Mouse (Mus musculus): Measurements from ENCODE around the gene Defb21. TPM values are rescaled to one million over a fixed set of nuclear protein-coding genes. Genes with fewer than 3 reads are reported as not detected.

Gene Defb21
- not detected for total RNA-seq (2021)

DNA sequence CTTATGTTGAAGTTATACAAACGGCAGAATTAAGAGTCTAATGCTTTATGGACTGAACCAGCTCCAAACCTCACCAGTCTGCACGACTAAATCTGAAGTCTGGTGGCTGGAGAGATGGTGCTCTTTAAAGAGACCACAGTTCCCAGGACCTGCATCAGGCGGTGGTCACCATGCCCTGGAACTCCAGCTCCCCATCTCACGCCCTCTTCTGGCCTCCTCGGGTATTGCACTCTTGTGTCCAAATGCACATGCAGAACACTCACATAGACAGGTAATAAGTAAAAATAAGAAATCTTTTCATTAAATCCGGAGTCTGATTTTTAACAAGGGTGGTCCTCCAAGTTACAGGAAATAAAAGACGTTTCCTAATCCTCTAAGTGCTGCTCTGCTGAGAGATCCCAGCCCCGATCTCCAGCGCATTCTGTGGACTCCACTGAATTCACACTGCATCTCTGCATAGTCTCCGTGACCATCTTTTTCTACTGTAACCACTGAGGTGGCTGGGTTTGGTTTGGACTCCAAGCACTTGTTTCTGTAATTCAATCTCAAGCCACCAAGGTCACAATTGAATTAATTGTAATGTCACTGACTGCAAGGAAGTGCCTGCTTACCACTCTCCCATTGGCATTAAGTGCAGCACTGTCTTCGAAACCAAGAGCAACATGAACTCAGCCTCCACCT is at the start of gene Defb21:
TSS of gene Defb21 (plus strand) at position 631 of the 681 bp plus-strand sequence.
- DNase-seq (ENCODE audit: extremely low spot score in 1 of 2, low spot score in 2 of 2): no peak
- intact Hi-C loops (cut with DNase I): no loop called here

DNA sequence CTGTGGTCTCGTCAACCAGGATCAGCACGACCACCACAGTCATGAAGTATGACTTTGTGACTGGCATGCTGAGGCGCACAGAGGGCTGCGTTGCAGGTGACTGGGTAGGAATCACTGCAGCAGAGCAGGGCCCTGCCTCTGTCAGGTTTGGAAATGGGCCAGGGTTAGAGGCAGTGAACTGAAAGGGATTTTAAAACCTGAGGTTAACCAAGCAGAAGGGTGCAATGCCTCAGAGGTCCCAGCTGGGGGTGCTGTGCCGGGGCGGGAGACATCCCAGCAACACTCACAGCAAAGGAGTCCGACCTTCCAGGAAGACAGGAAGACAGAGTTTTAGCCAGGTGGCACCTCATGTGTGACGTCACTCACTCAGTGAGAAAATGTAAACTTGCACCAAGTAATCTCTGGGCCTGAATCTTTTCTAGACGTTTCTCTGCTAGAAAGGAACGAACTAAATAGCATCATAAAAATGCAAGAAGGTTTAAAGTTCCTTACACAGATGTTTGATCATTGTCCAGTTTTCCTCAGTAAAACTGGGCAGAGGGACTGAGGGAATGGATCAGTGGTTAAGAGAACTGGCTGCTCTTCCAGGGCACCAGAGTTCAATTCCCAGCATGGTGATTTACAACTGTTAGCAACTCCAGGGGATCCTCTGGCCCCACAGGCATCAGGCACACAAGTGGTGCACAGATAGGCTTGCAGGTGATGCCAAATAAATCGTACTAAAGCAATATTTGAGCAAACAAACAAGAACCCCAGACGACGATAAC is 32.4 kb upstream of the Defb21 start, which contains the start of gene Defb29:
TSS of gene Defb29 (minus strand) at position 155 of the 767 bp plus-strand sequence.
- intact Hi-C loops (cut with DNase I): loop anchor here (5.0 to 10.0 kb wide), 2 partner anchors 68 to 145 kb away; partner anchors contain the start of gene Sox12
- no peak for DNase-seq (ENCODE audit: extremely low spot score in 1 of 2, low spot score in 2 of 2)

DNA sequence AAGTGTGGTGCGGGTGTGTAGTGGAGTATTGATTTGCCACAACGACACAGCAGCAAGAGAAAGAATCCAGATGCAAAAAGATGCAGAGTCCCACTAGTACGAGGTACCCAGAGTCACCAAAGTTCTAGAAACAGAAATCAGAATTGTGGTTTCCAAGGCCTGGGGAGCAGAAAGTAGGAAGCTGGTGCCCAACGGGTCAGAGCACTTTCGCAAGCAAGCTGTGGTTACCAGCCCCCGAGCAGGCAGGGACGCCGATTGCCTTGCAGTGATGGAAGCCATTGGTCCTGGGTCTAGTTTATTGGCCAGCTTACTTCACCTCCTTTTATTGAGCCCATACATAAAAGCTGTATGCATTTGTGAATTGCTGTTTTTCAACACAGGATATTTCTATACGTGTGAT is 30.6 kb upstream of the Defb21 start:
- DNase-seq (ENCODE audit: extremely low spot score in 1 of 2, low spot score in 2 of 2): no peak
- intact Hi-C loops (cut with DNase I): loop anchor here (5.0 to 10.0 kb wide), 2 partner anchors 70 to 147 kb away; partner anchors contain the start of gene Sox12

DNA sequence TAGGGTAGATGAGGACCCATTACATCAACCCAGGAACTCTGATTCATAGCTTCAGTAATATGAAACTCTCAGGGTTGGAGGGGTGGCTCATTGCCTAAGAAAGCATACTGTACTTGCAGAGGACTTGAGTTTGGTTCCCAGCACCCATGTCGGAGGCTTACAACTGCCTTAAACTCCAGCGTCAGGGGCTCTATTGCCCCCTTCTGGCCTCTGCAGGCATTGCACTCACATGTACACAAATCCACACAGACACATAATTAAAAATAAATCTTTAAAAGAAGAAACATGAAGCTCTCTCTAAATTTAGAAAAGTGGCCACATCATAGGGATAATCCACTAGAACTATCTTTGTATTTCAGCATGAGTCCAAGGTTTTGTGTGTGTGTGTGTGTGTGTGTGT is 29.6 kb upstream of the Defb21 start:
- intact Hi-C loops (cut with DNase I): loop anchor here (5.0 to 10.0 kb wide), 2 partner anchors 71 to 148 kb away; partner anchors contain the start of gene Sox12
- DNase-seq (ENCODE audit: extremely low spot score in 1 of 2, low spot score in 2 of 2): no peak

DNA sequence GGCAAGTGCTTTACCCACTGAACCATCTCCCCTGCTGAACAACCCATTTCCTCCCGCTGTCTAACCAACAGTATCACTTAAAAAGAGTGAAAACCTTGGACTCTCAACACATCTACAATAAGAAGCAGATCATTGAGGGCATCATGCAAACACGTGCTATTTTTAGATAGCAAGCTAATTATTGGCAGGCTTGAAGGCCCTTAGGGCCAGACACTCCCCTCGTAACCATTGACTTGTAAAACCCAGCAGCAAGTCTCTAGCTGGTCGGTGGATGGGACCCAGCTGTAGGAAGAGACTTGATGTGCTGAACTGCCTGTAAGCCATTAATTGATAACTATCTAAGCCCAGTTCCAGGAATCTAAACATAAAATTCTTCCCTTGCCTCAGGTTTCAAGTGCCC is 29.1 kb upstream of the Defb21 start:
- intact Hi-C loops (cut with DNase I): loop anchor here (5.0 to 10.0 kb wide), 2 partner anchors 71 to 149 kb away; partner anchors contain the start of gene Sox12
- no peak for DNase-seq (ENCODE audit: extremely low spot score in 1 of 2, low spot score in 2 of 2)

DNA sequence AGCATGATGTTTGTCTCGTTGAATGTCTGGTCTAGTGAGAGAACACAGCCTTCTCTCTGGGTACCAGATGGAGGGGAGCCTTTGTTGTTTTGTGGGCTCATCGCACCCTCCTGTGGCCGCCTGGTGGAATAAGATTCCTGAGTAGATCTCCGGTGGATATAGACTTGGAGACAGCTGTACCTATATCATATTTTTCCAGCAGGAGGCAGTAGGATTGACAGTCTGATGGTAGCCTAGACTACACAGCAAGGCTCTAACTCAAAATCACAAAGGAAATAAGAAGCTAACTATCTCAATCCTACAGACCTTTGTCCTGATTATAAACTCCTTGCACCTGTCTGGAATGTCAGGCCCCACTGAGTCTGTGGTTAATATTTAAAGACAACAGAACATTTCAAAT is 27.9 kb upstream of the Defb21 start:
- intact Hi-C loops (cut with DNase I): loop anchor here (5.0 to 10.0 kb wide), 2 partner anchors 72 to 150 kb away; partner anchors contain the start of gene Sox12

DNA sequence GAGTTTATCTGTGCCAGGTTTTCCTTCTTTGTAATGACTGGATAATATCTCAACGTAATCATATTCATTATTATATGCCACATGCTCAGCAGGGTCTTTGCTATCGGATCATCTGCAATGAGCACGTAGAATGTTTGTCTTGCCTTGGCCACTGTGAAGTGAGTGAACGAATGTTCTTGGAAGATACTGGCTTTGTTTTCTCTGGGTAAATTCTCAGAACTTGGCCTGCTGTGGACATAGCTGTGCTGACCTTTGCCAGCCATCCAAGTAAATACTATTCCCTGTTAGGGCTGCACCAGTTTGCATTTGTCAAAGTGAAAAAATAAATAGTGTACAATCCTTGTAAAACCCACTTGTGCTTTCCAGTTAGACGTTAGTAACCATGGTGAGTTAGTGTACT is 24.4 kb upstream of the Defb21 start:
- intact Hi-C loops (cut with DNase I): loop anchor here (10.0 kb wide), 1 partner anchor 153 kb away; the partner anchor contains the start of gene Sox12
- DNase-seq (ENCODE audit: extremely low spot score in 1 of 2, low spot score in 2 of 2): no peak

More for the DNA sequence above, 27.9 kb upstream of the Defb21 start:
- DNase-seq (ENCODE audit: extremely low spot score in 1 of 2, low spot score in 2 of 2): peak; percentile 62 to 74

DNA sequence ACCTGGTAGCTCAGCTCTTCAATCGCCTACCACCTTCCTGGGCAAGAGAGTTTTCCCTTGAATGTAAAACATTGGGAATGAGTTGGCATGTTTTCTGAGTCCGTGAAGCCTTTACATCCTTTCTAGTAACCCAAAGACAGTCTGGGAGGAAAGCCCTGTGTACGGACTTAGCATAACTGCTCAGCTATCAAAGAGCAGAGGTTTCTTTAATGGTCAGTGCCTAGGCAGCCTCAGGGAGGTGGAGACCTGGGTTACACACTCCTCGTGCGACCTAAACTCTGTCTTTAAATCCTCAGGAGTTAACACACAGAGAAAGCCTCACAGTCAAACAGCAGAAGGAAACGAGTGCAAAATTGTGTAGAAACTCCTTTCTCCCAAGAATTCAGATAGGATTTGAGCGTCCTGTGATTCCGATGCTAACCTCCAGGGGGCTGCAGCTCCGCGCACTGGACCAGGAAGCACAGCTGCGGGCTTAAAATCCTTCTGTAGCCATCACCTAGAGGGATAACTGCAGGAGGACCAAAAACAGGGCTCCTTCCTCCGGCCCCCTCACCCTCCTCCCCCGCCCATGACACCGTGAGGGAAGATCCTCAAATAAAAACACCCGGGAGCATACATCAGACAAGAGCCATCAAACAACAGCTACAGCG is 18.6 kb upstream of the Defb21 start:
- DNase-seq (ENCODE audit: extremely low spot score in 1 of 2, low spot score in 2 of 2): peak; percentile 45 to 65
- intact Hi-C loops (cut with DNase I): no loop called here

DNA sequence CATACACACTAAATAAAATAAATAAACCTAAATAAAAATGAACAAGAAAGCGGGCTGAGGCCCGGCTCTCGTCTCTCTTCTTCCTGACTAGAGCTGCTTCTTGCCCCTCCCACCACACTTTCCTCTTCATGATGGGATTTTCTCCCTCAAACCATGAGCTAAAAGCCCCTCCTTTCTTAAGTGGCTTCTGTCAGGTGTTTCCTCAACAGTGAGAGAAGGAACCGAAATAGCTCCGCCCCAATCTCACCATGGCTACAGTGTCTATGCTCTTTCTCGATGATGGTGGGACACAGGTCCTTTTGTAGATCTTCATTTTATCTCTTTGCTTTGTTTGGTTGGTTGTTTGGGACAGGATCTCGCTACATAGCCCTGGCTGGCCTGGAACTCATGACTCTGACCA is 15.9 kb upstream of the Defb21 start:
- intact Hi-C loops (cut with DNase I): no loop called here
- DNase-seq (ENCODE audit: extremely low spot score in 1 of 2, low spot score in 2 of 2): no peak

DNA sequence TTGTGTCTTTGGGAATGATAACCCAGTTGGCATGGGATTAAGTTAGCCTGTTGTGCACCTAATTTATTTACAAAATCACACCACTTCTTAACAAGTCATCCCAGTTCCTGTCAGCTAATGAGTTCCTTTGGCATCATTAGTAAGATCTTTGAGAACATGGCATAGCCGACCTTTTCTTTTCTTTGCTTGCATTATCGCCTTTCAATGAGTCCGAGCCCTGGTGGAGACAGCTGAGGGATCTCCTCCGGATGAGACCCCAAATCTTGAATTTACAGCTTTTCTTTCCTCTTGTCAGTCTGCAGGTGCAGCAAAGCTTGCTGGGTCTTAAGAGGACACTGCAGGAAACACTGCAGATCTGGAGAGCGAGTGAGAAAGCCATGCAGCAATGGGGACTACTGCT is 3.5 kb upstream of the Defb21 start, which contains the start of gene Gm17416:
TSS of gene Gm17416 (plus strand) at position 301 of the 400 bp plus-strand sequence.
- no peak for DNase-seq (ENCODE audit: extremely low spot score in 1 of 2, low spot score in 2 of 2)
- intact Hi-C loops (cut with DNase I): no loop called here

DNA sequence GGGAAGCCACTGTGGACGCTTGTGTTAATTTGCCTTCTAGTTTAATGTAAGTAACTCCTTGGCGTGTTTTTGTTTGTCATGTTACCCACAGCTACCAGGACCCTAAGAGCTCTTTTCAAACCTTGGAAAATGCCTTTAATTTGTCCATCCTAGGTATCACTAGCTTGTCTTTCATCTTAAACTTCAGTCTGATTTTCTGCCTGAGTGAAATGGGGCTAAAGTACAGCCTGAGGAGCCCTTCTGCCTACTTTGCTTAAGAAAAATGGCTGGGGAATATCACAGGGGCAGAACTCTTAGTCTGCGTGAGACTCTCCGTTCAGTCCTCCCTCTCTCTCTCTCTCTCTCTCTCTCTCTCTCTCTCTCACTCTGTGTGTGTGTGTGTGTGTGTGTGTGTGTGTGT is 2.7 kb upstream of the Defb21 start:
- DNase-seq (ENCODE audit: extremely low spot score in 1 of 2, low spot score in 2 of 2): no peak
- intact Hi-C loops (cut with DNase I): no loop called here

DNA sequence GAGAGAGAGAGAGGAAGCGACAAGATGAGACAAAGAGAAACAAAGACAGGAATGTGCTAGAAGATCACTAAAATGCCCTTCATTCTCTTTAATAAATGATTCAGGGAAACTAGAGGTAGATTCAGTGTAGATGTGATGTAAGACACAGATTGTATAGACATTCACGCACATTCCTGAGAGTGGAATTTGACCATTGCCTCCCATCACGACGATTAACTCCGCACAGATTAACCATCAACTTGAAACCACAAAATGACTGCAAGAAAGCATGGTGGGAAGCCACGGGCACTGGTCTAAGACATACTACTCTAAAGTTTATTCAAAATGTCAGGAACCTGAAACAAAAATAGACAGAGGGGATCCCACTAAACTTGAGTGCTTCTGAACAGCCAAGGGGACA is 2.2 kb upstream of the Defb21 start:
- intact Hi-C loops (cut with DNase I): no loop called here

DNA sequence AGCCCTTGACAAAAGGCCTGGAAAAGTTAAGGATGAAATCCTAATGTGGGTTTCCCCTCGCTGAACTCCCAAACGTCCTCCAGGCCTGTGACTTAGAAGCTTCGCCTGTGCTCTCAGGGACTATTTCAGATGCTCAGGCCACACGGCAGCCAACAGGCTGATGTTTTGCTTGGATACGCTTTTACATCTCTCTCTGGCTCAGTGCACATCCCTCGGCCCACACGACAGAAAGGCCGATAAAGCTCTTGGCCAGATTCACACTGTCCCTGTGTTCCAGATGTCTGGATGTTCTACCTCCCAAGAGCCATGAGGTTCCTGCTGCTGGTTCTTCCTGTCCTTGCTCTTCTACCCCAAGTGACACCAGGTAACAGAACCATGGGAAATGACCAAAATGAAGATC is 940 bp downstream of the Defb21 start:
- DNase-seq (ENCODE audit: extremely low spot score in 1 of 2, low spot score in 2 of 2): no peak
- intact Hi-C loops (cut with DNase I): no loop called here

More for the DNA sequence above, 2.2 kb upstream of the Defb21 start:
- DNase-seq (ENCODE audit: extremely low spot score in 1 of 2, low spot score in 2 of 2): no peak

DNA sequence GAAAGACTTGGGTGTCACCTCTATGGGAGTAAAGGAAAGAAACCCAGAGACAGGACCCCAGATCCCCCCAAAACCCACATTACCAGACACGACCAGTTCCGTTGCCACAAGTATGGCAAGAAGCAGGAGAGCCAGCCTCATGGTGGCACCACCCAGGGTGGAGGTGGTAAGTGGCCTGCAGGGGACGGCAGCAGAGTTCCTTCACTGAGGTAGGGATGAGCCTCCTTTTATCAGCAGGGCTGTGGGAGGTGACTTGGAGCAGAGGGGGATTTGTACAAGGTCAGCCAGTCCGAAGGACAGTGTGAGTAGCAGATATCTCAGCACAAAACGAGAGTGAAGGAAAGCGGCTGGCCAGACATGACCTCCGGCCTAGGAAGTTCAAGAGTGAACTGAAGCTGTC is 7.6 kb downstream of the Defb21 start, which contains the start of gene Defb19:
TSS of gene Defb19 (minus strand) at position 206 of the 400 bp plus-strand sequence.
- intact Hi-C loops (cut with DNase I): no loop called here
- DNase-seq (ENCODE audit: extremely low spot score in 1 of 2, low spot score in 2 of 2): no peak

DNA sequence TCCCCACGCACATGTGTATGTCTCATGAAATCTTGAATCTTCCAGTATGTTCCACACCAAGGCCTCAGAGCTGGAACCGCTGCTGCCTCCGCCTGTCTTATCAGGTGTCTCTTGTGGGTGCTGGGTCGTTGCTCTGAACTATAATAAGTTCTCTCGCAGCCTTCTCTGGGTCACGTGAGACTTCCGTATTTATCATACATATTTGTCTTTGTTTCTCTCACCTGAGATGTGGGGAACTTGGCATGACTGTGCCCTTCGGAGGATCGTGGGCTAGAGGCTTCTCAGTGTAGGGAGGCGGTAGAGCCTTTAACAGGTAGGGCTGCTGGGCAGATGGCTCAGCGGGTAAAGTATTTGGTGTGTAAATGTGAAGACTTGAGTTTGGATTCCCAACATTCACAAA is 8.1 kb downstream of the Defb21 start:
- DNase-seq (ENCODE audit: extremely low spot score in 1 of 2, low spot score in 2 of 2): no peak
- intact Hi-C loops (cut with DNase I): no loop called here

DNA sequence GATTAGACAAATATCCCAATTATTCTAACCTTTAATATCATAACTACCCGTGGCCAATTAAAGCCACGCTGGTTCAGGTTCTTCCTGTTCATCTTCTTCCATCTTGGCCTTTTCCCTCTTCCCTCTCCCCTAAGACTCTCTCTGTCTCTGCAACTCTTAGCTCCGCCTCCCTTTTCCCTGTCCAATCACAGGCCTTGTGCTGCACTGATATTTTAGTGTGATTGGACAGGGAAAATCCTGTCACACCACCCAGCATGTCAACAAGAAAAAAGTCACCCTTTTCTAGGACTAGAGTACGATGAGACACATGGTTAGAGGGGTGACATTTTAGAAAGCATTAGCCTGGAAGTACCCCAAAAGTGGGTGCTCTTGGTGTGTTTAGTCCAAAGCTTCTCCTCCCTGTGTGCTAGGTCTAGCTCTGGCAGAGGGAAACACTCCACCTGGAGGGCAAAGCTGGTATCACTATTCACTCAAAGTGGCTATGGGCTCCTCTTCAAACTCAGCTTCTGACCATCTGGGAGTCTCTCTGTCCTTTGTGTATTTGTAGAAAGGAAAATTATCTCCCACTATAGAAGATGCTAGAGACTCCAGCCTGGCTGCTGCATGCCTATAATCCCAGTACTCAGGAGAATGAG is 14.5 kb downstream of the Defb21 start:
- DNase-seq (ENCODE audit: extremely low spot score in 1 of 2, low spot score in 2 of 2): no peak
- intact Hi-C loops (cut with DNase I): no loop called here

DNA sequence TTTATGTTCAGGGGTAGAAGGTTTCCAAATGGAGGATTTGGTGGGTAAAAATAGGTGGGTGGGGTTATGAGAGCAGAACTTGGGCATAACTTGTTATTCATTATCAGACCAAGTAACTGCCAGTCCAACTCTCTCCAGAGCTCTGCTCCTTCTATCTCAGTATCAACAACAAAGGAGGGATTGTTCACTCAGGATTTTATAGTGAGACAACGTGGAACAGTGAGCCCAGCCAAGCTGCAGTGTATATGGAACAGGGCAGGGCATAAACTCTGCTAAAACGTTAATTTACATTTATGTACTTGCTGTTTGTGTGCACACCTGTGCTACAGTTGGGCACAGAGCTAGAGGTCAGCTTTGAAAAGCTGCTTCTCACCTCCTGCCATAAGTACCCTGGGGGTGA is 15.9 kb downstream of the Defb21 start:
- intact Hi-C loops (cut with DNase I): no loop called here

DNA sequence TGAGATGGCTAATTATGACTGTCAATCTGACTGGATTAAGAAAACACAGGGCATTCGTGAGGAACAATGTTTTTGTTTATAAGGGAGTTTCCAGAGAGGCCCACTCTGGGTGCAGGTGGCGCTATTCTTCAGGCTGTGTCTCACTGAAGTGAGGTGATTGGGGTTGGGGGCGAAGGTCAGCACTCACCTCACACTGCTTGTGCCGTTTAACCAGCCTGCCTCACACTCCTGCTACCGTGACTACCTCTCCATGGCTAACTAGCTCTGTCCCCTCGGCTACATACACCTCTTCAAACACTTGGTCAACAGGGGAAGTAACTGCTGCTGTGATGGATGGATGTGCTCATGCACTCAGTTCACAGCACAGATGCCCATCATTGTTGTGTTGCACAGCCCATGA is 16.5 kb downstream of the Defb21 start:
- intact Hi-C loops (cut with DNase I): no loop called here
- DNase-seq (ENCODE audit: extremely low spot score in 1 of 2, low spot score in 2 of 2): no peak

More for the DNA sequence above, 15.9 kb downstream of the Defb21 start:
- DNase-seq (ENCODE audit: extremely low spot score in 1 of 2, low spot score in 2 of 2): no peak

DNA sequence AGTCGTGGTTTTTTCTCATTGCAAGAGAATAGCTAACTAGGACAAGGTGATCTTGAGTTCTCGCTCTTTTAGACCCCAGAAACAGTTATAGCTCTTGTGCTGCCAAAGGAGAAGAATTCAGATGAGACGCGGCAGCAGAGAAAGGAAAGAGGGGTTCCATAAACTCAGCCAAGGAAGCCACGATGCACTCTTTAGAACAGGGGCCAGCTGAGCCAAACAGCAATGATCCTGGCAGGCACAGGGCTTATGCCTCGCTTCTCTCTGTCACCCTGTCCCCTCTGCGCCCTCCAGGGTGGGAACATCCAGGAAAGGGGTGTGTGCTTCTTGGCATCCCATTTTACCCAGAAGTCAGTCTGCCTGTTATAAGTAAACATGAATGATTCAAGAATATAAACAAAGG is 26.8 kb downstream of the Defb21 start, which contains the start of gene Defb45:
TSS of gene Defb45 (minus strand) at position 101 of the 400 bp plus-strand sequence.
- intact Hi-C loops (cut with DNase I): no loop called here
- no peak for DNase-seq (ENCODE audit: extremely low spot score in 1 of 2, low spot score in 2 of 2)

Data from left cerebral cortex, postnatal 10 days (tissue).